Mouse (Mus musculus) olfactory bulb, adult 2 months (tissue): ENCODE data around the gene Sparcl1.

Experiments used
- CTCF ChIP-seq: fragments of 200-500 bp; IDR thresholded peaks from 2 replicates; pipeline ENCODE4 v1.5.1; 2012; ENCODE audit warnings: low read depth, mild to moderate bottlenecking, low read length, moderate library complexity; ENCODE audit not compliant: insufficient read depth
- POLR2A ChIP-seq: fragments of 200-500 bp; IDR thresholded peaks from 2 replicates; pipeline ENCODE4 v1.6.1; 2012; ENCODE audit warnings: mild to moderate bottlenecking, low read depth, low read length, moderate library complexity; ENCODE audit not compliant: insufficient read depth

GRCm38 (mm10) chr5:104055816-104056215, 57.7 kb downstream of the Sparcl1 start:
- TF ChIP-seq POLR2A (no peak), CTCF (no peak)
